Mouse (Mus musculus) thymus, adult 2 months (tissue): ENCODE results near the gene Acer1.

Experiments used
- CTCF ChIP-seq: fragments of 200-500 bp; IDR thresholded peaks from 2 replicates; pipeline ENCODE4 v1.5.1; 2012; ENCODE audit warnings: mild to moderate bottlenecking, control low read depth, low read length, moderate library complexity, borderline replicate concordance; ENCODE audit not compliant: control insufficient read depth, poor library complexity, insufficient read depth; ENCODE audit errors: extremely low read depth
- POLR2A ChIP-seq: fragments of 200-500 bp; IDR thresholded peaks from 2 replicates; pipeline ENCODE4 v1.6.1; 2012; ENCODE audit warnings: mild to moderate bottlenecking, low read length, control low read depth, moderate library complexity; ENCODE audit not compliant: control insufficient read depth, poor library complexity, insufficient read depth; ENCODE audit errors: extremely low read depth

- peak; percentile 58; the same call in 1 of the 2 replicates for TF ChIP-seq POLR2A
- TF ChIP-seq CTCF: 0 out of 2 replicates have a peak, but pooled peaks have one; percentile 55
These were observed 46.4 kb downstream of the Acer1 start, which contains the start of gene Mllt1 for GRCm38 (mm10) chr17:56935363-56936131.
